Mouse (Mus musculus): ENCODE results near the gene Cd2bp2.
A peak's percentile ranks its signal among the peaks of the same experiment; 100 is the strongest.

GRCm38 (mm10) chr7:127218670-127219069 is 22.8 kb upstream of the Cd2bp2 start:
- no peak for TF ChIP-seq CTCF (IDR thresholded peaks at IDR 0.05; ENCODE audit: low read depth)
- peak; percentile 87 for TF ChIP-seq EP300 (IDR thresholded peaks at IDR 0.05; ENCODE audit: low read depth)

Measured in liver, postnatal 0 days (tissue).